Mouse (Mus musculus): ENCODE measurements around the gene Aifm2. TPM values are rescaled to one million over a fixed set of nuclear protein-coding genes. Genes with fewer than 3 reads are reported as not detected.

The Aifm2 gene
- polyA plus RNA-seq, 2 experiments = 12.9 to 14.9 TPM

DNA sequence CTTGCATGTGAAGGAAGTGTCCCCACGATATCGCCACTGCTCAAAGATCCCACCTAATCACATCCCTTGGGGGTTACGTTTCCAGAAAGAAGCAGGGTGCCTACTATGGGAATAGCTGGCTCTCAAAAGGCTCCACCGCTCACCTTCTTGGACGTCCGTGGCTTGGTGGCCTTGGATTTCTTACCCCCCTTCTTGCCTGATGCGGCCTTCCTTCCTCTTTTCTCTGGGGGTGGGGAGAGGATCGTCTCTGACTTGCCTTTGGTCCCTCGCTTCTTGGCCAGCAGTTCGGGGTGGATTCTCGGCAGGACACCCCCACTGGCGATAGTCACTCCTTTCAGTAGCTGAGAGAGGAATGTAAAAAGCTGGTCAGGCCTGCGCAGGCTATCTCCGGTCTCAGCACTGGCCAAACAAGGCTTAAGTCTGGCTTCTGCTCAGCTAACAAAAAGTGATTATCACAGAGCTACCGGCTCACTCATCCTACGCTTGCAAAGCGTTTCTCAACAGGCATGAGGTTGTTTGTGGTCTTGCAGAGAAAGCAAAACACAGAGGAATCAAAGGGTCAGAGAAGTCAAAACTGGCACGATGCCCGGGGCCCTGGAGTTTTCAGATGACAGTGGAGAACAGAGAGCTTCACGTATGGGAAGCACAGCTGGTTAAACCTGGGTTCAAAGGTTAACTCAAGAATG, 36.6 kb downstream of the Aifm2 start:
- DNase-seq (ENCODE audit: low spot score) = no peak

DNA sequence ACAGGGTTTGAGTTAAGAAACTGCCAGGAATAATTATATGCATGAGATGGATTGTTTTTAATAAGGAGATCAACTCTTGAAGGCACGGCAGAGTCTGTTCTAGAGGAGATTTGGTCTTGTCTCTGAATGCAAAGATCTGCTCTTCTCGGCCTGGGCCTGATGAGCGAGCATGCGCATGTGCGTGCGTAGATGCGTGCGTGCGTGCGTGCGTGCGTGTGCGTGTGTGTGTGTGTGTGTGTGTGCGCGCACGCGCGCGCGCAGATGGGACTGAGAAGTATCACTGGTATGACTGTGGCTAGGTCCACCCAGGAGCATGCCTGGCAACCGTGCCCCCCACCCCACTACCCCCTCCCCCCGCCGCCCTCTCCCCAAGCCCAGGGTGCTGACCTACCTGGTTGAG, 38.0 kb downstream of the Aifm2 start:
- no peak overlapping the region for H3K9ac ChIP-seq (ENCODE audit: low read depth, low read length, severe bottlenecking)
- H3K27me3 ChIP-seq (ENCODE audit: control insufficient read depth, insufficient read depth, low read length) = no peaks in the 10 kb centered on the region
- no peak for ATAC-seq (ENCODE audit: low FRiP score, low read depth)
- peaks cover 88% of the 10 kb centered on the region for H3K36me3 ChIP-seq (ENCODE audit: control insufficient read depth, insufficient read depth, low read length)
- no peaks in the 10 kb centered on the region for H3K9me3 ChIP-seq (ENCODE audit: control insufficient read depth, low read length)
- no peak for TF ChIP-seq POLR2A (IDR thresholded peaks at IDR 0.05; ENCODE audit: borderline replicate concordance, extremely low read depth, insufficient read depth, insufficient read length)
- H3K27ac ChIP-seq (replicated peaks; ENCODE audit: low read depth, low read length) = no peak overlapping the region
- no peak for DNase-seq (ENCODE audit: low spot score)
- 95% methylated on average over 23 of the region's 23 CpGs for WGBS
- no peak overlapping the region for H3K4me2 ChIP-seq (replicated peaks; ENCODE audit: low read depth, low read length, severe bottlenecking)
- H3K4me3 ChIP-seq (replicated peaks; ENCODE audit: low read length) = no peak overlapping the region
- H3K4me1 ChIP-seq (ENCODE audit: control insufficient read depth, insufficient read depth, low read length) = no peaks in the 10 kb centered on the region

More for the DNA sequence above, 36.6 kb downstream of the Aifm2 start:
- no peak overlapping the region for H3K9ac ChIP-seq (ENCODE audit: low read depth, low read length, severe bottlenecking)
- H3K27me3 ChIP-seq (ENCODE audit: control insufficient read depth, insufficient read depth, low read length) = no peaks in the 10 kb centered on the region
- H3K9me3 ChIP-seq (ENCODE audit: control insufficient read depth, low read length) = no peaks in the 10 kb centered on the region
- no peak for TF ChIP-seq POLR2A (IDR thresholded peaks at IDR 0.05; ENCODE audit: borderline replicate concordance, extremely low read depth, insufficient read depth, insufficient read length)
- peaks cover 92% of the 10 kb centered on the region for H3K36me3 ChIP-seq (ENCODE audit: control insufficient read depth, insufficient read depth, low read length)
- H3K27ac ChIP-seq (replicated peaks; ENCODE audit: low read depth, low read length) = no peak overlapping the region
- ATAC-seq (ENCODE audit: low FRiP score, low read depth) = no peak
- 88% methylated on average over 20 of the region's 20 CpGs for whole genome bisulfite sequencing
- no peaks in the 10 kb centered on the region for H3K4me1 ChIP-seq (ENCODE audit: control insufficient read depth, insufficient read depth, low read length)
- no peak overlapping the region for H3K4me3 ChIP-seq (replicated peaks; ENCODE audit: low read length)
- H3K4me2 ChIP-seq (replicated peaks; ENCODE audit: low read depth, low read length, severe bottlenecking) = no peak overlapping the region

- peaks cover 48% of the 10 kb centered on the region for H3K36me3 ChIP-seq (ENCODE audit: control insufficient read depth, insufficient read depth, low read length)
- WGBS = 79% methylated on average over 14 of the region's 14 CpGs
- ATAC-seq (ENCODE audit: low FRiP score, low read depth) (no peak), DNase-seq (ENCODE audit: low spot score) (peak; percentile 27)
- TF ChIP-seq POLR2A (IDR thresholded peaks at IDR 0.05; ENCODE audit: borderline replicate concordance, extremely low read depth, insufficient read depth, insufficient read length) = no peak
- no peak overlapping the region for H3K4me2 ChIP-seq (replicated peaks; ENCODE audit: low read depth, low read length, severe bottlenecking)
- H3K4me1 ChIP-seq (ENCODE audit: control insufficient read depth, insufficient read depth, low read length) = no peaks in the 10 kb centered on the region
- H3K27ac ChIP-seq (replicated peaks; ENCODE audit: low read depth, low read length) = no peak overlapping the region
- H3K9ac ChIP-seq (ENCODE audit: low read depth, low read length, severe bottlenecking) = no peak overlapping the region
- no peaks in the 10 kb centered on the region for H3K27me3 ChIP-seq (ENCODE audit: control insufficient read depth, insufficient read depth, low read length)
- no peaks in the 10 kb centered on the region for H3K9me3 ChIP-seq (ENCODE audit: control insufficient read depth, low read length)
- H3K4me3 ChIP-seq (replicated peaks; ENCODE audit: low read length) = no peak overlapping the region
Observed at GRCm38 (mm10) chr10:61757022-61757421, 42.0 kb downstream of the Aifm2 start.

DNA sequence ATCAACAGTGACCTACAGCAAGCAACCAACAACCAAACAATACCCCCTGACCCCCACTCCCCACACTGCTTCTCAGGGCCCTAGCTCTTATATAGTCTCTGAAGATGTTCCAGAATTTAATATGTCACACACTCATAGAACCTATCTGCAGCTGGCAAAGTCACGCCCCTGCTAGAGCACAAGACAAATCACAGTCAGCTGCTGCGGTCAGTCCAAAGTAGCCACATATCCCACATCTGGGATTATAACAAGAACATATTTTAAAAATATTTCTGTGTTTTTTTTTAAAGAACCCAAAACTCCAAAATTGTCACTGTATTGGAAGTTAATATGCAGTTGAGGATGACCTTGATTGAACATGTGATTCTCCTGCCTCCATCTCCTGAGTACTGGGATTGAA, 43.8 kb downstream of the Aifm2 start:
- TF ChIP-seq POLR2A (IDR thresholded peaks at IDR 0.05; ENCODE audit: borderline replicate concordance, extremely low read depth, insufficient read depth, insufficient read length) = no peak
- H3K4me2 ChIP-seq (replicated peaks; ENCODE audit: low read depth, low read length, severe bottlenecking) = no peak overlapping the region
- H3K36me3 ChIP-seq (ENCODE audit: control insufficient read depth, insufficient read depth, low read length) = peaks cover 33% of the 10 kb centered on the region
- no peak overlapping the region for H3K27ac ChIP-seq (replicated peaks; ENCODE audit: low read depth, low read length)
- H3K27me3 ChIP-seq (ENCODE audit: control insufficient read depth, insufficient read depth, low read length) = no peaks in the 10 kb centered on the region
- H3K9ac ChIP-seq (ENCODE audit: low read depth, low read length, severe bottlenecking) = no peak overlapping the region
- no peak overlapping the region for H3K4me3 ChIP-seq (replicated peaks; ENCODE audit: low read length)
- no peaks in the 10 kb centered on the region for H3K4me1 ChIP-seq (ENCODE audit: control insufficient read depth, insufficient read depth, low read length)
- DNase-seq (ENCODE audit: low spot score) = no peak
- H3K9me3 ChIP-seq (ENCODE audit: control insufficient read depth, low read length) = no peaks in the 10 kb centered on the region
- 92% methylated on average over 2 of the region's 2 CpGs for WGBS
- no peak for ATAC-seq (ENCODE audit: low FRiP score, low read depth)

DNA sequence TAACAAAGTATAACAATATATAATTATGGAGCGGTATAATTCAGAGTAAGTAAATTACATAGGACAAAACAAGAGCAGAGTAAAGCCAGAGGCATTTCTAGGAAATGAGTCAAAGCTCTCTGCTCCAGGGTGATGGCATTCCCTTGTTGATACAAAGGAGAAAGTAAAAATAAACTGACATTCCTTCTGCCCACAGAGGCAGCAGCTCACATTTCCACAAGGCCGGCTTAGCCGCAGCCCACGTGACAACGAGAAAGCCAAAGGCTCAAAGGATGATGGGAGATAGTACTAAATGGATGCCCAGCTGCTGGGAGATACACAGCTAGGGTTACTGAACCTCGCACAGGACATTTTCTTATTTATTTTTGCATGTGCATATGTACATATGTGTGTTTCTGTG, 44.8 kb downstream of the Aifm2 start:
- H3K4me2 ChIP-seq (replicated peaks; ENCODE audit: low read depth, low read length, severe bottlenecking) = no peak overlapping the region
- no peak overlapping the region for H3K9ac ChIP-seq (ENCODE audit: low read depth, low read length, severe bottlenecking)
- WGBS = 64% methylated on average over 6 of the region's 6 CpGs
- no peaks in the 10 kb centered on the region for H3K4me1 ChIP-seq (ENCODE audit: control insufficient read depth, insufficient read depth, low read length)
- no peak for TF ChIP-seq POLR2A (IDR thresholded peaks at IDR 0.05; ENCODE audit: borderline replicate concordance, extremely low read depth, insufficient read depth, insufficient read length)
- no peak overlapping the region for H3K27ac ChIP-seq (replicated peaks; ENCODE audit: low read depth, low read length)
- H3K9me3 ChIP-seq (ENCODE audit: control insufficient read depth, low read length) = no peaks in the 10 kb centered on the region
- peaks cover 29% of the 10 kb centered on the region for H3K36me3 ChIP-seq (ENCODE audit: control insufficient read depth, insufficient read depth, low read length)
- H3K4me3 ChIP-seq (replicated peaks; ENCODE audit: low read length) = no peak overlapping the region
- ATAC-seq (ENCODE audit: low FRiP score, low read depth) (peak; percentile 69), DNase-seq (ENCODE audit: low spot score) (no peak)
- no peaks in the 10 kb centered on the region for H3K27me3 ChIP-seq (ENCODE audit: control insufficient read depth, insufficient read depth, low read length)
